Mouse (Mus musculus) liver, embryonic 15.5 days (tissue): Measurements from ENCODE around the gene Rab1a. TPM values are rescaled to one million over a fixed set of nuclear protein-coding genes. Genes with fewer than 3 reads are reported as not detected.
A peak's percentile ranks its signal among the peaks of the same experiment; 100 is the strongest.

Source experiments
- ATAC-seq: fragments of 200-750 bp; cut with Nextera tagmentation; 2 replicates; pipeline ENCODE4 v1.8.0; 2017; ENCODE audit warnings: moderate number of reproducible peaks, mild to moderate bottlenecking, moderate library complexity; ENCODE audit not compliant: insufficient read depth
- H3K27ac ChIP-seq: fragments of 300-500 bp; sonication (generic); replicated peaks from 2 replicates; pipeline ENCODE4 v1.5.1; 2015; ENCODE audit warnings: mild to moderate bottlenecking, inconsistent platforms
- H3K27me3 ChIP-seq: fragments of 300-500 bp; sonication (generic); 2 replicates; pipeline ENCODE4 v1.6.1; 2015; ENCODE audit warnings: mild to moderate bottlenecking, inconsistent platforms
- H3K36me3 ChIP-seq: fragments of 300-500 bp; sonication (generic); replicated peaks from 2 replicates; pipeline ENCODE4 v1.6.1; 2015; ENCODE audit warnings: moderate library complexity, mild to moderate bottlenecking, inconsistent platforms
- H3K4me1 ChIP-seq: fragments of 300-500 bp; sonication (generic); replicated peaks from 2 replicates; pipeline ENCODE4 v1.6.1; 2015; ENCODE audit warnings: inconsistent platforms
- H3K4me2 ChIP-seq: fragments of 300-500 bp; sonication (generic); 2 replicates; pipeline ENCODE4 v1.6.1; 2015; ENCODE audit warnings: moderate library complexity, mild to moderate bottlenecking, inconsistent platforms
- H3K4me3 ChIP-seq: fragments of 300-500 bp; sonication (generic); replicated peaks from 2 replicates; pipeline ENCODE4 v1.5.1; 2015; ENCODE audit warnings: mild to moderate bottlenecking, inconsistent platforms
- H3K9ac ChIP-seq: fragments of 300-500 bp; sonication (generic); 2 replicates; pipeline ENCODE4 v1.6.1; 2015; ENCODE audit warnings: moderate library complexity, mild to moderate bottlenecking, inconsistent platforms
- H3K9me3 ChIP-seq: fragments of 300-500 bp; sonication (generic); replicated peaks from 2 replicates; pipeline ENCODE4 v1.6.1; 2016; ENCODE audit warnings: inconsistent platforms
- WGBS: fragments of 180-500 bp; shearing (Covaris S2); methylation state at CpG from one replicate; pipeline ENCODE4 v1.1.7; 2015; ENCODE audit warnings: mixed read lengths; ENCODE audit not compliant: insufficient replicate concordance; 5-methylcytosine and 5-hydroxymethylcytosine counted together
- polyA plus RNA-seq: library from polyadenylated mRNA; unstranded; fragments of >200 nt; fragmentation: Nextera tagmentation; extraction: Ambion mirVana; gene quantifications from 2 replicates; pipeline ENCODE4 v1.2.1, GENCODE M21; 2015

Gene Rab1a
- polyA plus RNA-seq, 1 experiment from 2014 or later: 96.4 TPM

- Histone ChIP-seq H3K9me3 (no peaks in the 10 kb centered on the region), H3K27me3 (no peaks in the 10 kb centered on the region), H3K36me3 (no peaks in the 10 kb centered on the region), H3K9ac (peak overlapping the region; percentile 99), H3K4me1 (peaks cover 45% of the 10 kb centered on the region), H3K4me2 (peak overlapping the region; percentile 71), H3K27ac (peak overlapping the region; percentile 92), H3K4me3 (peak overlapping the region; percentile 100)
- WGBS: under 1% methylated on average over 40 of the region's 40 CpGs
- peak; percentile 6 for ATAC-seq
Measured at GRCm38 (mm10) chr11:20201661-20202101, 449 bp downstream of the Rab1a start.

GRCm38 (mm10) chr11:20202299-20203011 is 1.2 kb downstream of the Rab1a start:
- WGBS: 33% methylated on average over 7 of the region's 7 CpGs
- H3K4me1 ChIP-seq: peaks cover 52% of the 10 kb centered on the region
- H3K4me2 ChIP-seq: peak overlapping the region; percentile 71
- no peaks in the 10 kb centered on the region for H3K36me3 ChIP-seq
- H3K4me3 ChIP-seq: peak overlapping the region; percentile 100
- peak overlapping the region; percentile 92 for H3K27ac ChIP-seq
- no peak for ATAC-seq
- no peaks in the 10 kb centered on the region for H3K27me3 ChIP-seq
- peak overlapping the region; percentile 99 for H3K9ac ChIP-seq
- no peaks in the 10 kb centered on the region for H3K9me3 ChIP-seq

GRCm38 (mm10) chr11:20204321-20204720 is 3.1 kb downstream of the Rab1a start:
- Histone ChIP-seq H3K27me3 (no peaks in the 10 kb centered on the region), H3K9ac (0 out of 2 replicates have a peak overlapping the region, but pooled peaks have one; percentile 12), H3K9me3 (no peaks in the 10 kb centered on the region), H3K27ac (no peak overlapping the region), H3K36me3 (0 out of 2 replicates have a peak, but pooled peaks cover 4% of the 10 kb centered on the region), H3K4me1 (peaks cover 63% of the 10 kb centered on the region), H3K4me2 (peak overlapping the region; percentile 29), H3K4me3 (no peak overlapping the region)
- ATAC-seq: no peak
- 66% methylated on average over 2 of the region's 2 CpGs for WGBS

GRCm38 (mm10) chr11:20204870-20205446 is 3.7 kb downstream of the Rab1a start:
- H3K4me1 ChIP-seq: peaks cover 67% of the 10 kb centered on the region
- no peak for ATAC-seq

GRCm38 (mm10) chr11:20205538-20205937 is 4.3 kb downstream of the Rab1a start:
- no peak overlapping the region; the same call in 1 of the 2 replicates for H3K4me2 ChIP-seq
- peaks cover 66% of the 10 kb centered on the region for H3K4me1 ChIP-seq
- H3K9me3 ChIP-seq: no peaks in the 10 kb centered on the region
- ATAC-seq: no peak
- no peak overlapping the region for H3K4me3 ChIP-seq
- no peaks in the 10 kb centered on the region for H3K27me3 ChIP-seq
- H3K9ac ChIP-seq: no peak overlapping the region
- H3K27ac ChIP-seq: no peak overlapping the region
- 65% methylated on average over 4 of the region's 4 CpGs for WGBS
- peaks cover 8% of the 10 kb centered on the region; the same call in 1 of the 2 replicates for H3K36me3 ChIP-seq

More at GRCm38 (mm10) chr11:20204870-20205446, 3.7 kb downstream of the Rab1a start:
- Histone ChIP-seq H3K9ac (no peak overlapping the region), H3K4me2 (no peak overlapping the region; the same call in 1 of the 2 replicates), H3K27ac (no peak overlapping the region), H3K27me3 (no peaks in the 10 kb centered on the region), H3K9me3 (no peaks in the 10 kb centered on the region), H3K36me3 (peaks cover 8% of the 10 kb centered on the region; the same call in 1 of the 2 replicates), H3K4me3 (no peak overlapping the region)
- 36% methylated on average over 9 of the region's 9 CpGs for WGBS

GRCm38 (mm10) chr11:20206626-20207223 is 5.5 kb downstream of the Rab1a start:
- Histone ChIP-seq H3K36me3 (peaks cover 8% of the 10 kb centered on the region; the same call in 1 of the 2 replicates), H3K9me3 (no peaks in the 10 kb centered on the region), H3K9ac (no peak overlapping the region), H3K4me2 (no peak overlapping the region), H3K4me1 (peaks cover 73% of the 10 kb centered on the region), H3K4me3 (no peak overlapping the region), H3K27ac (no peak overlapping the region), H3K27me3 (no peaks in the 10 kb centered on the region)
- ATAC-seq: no peak
- 22% methylated on average over 2 of the region's 2 CpGs for WGBS

GRCm38 (mm10) chr11:20207589-20207988 is 6.4 kb downstream of the Rab1a start:
- Histone ChIP-seq H3K9ac (no peak overlapping the region), H3K9me3 (no peaks in the 10 kb centered on the region), H3K4me2 (no peak overlapping the region), H3K27me3 (no peaks in the 10 kb centered on the region), H3K36me3 (peaks cover 8% of the 10 kb centered on the region; the same call in 1 of the 2 replicates), H3K27ac (no peak overlapping the region), H3K4me3 (no peak overlapping the region), H3K4me1 (peaks cover 77% of the 10 kb centered on the region)
- 82% methylated on average over 2 of the region's 2 CpGs for WGBS
- ATAC-seq: no peak

- H3K4me3 ChIP-seq: no peak overlapping the region
- no peaks in the 10 kb centered on the region for H3K27me3 ChIP-seq
- no peak overlapping the region for H3K4me2 ChIP-seq
- no peak overlapping the region for H3K27ac ChIP-seq
- ATAC-seq: no peak
- 23% methylated on average over 2 of the region's 2 CpGs for WGBS
- H3K9me3 ChIP-seq: no peaks in the 10 kb centered on the region
- no peak overlapping the region for H3K9ac ChIP-seq
- H3K4me1 ChIP-seq: peaks cover 52% of the 10 kb centered on the region
- peaks cover 25% of the 10 kb centered on the region for H3K36me3 ChIP-seq
Measured at GRCm38 (mm10) chr11:20211838-20212237, 10.6 kb downstream of the Rab1a start.

GRCm38 (mm10) chr11:20214779-20215178 is 13.5 kb downstream of the Rab1a start:
- H3K27me3 ChIP-seq: no peaks in the 10 kb centered on the region
- ATAC-seq: no peak
- H3K4me3 ChIP-seq: no peak overlapping the region
- H3K4me1 ChIP-seq: peaks cover 30% of the 10 kb centered on the region
- WGBS: 92% methylated on average over 1 of the region's 1 CpGs
- H3K9me3 ChIP-seq: no peaks in the 10 kb centered on the region
- peaks cover 42% of the 10 kb centered on the region for H3K36me3 ChIP-seq
- no peak overlapping the region for H3K27ac ChIP-seq
- no peak overlapping the region for H3K9ac ChIP-seq
- no peak overlapping the region for H3K4me2 ChIP-seq

GRCm38 (mm10) chr11:20216415-20216814 is 15.2 kb downstream of the Rab1a start:
- no peak for ATAC-seq

GRCm38 (mm10) chr11:20217227-20217626 is 16.0 kb downstream of the Rab1a start:
- Histone ChIP-seq H3K4me1 (peaks cover 13% of the 10 kb centered on the region), H3K4me2 (no peak overlapping the region), H3K9me3 (no peaks in the 10 kb centered on the region), H3K36me3 (peaks cover 59% of the 10 kb centered on the region), H3K9ac (no peak overlapping the region), H3K4me3 (no peak overlapping the region), H3K27ac (no peak overlapping the region), H3K27me3 (no peaks in the 10 kb centered on the region)
- 96% methylated on average over 1 of the region's 1 CpGs for WGBS
- ATAC-seq: no peak

More at GRCm38 (mm10) chr11:20216415-20216814, 15.2 kb downstream of the Rab1a start:
- peaks cover 16% of the 10 kb centered on the region for H3K4me1 ChIP-seq
- H3K9ac ChIP-seq: no peak overlapping the region
- peaks cover 55% of the 10 kb centered on the region for H3K36me3 ChIP-seq
- 75% methylated on average over 4 of the region's 4 CpGs for WGBS
- no peak overlapping the region for H3K4me2 ChIP-seq
- H3K4me3 ChIP-seq: no peak overlapping the region
- no peak overlapping the region for H3K27ac ChIP-seq
- H3K9me3 ChIP-seq: no peaks in the 10 kb centered on the region
- H3K27me3 ChIP-seq: no peaks in the 10 kb centered on the region
